Mouse (Mus musculus) gastrocnemius, postnatal 4 days (tissue): ENCODE data around the gene E130308A19Rik. TPM values are rescaled to one million over a fixed set of nuclear protein-coding genes. Genes with fewer than 3 reads are reported as not detected.

Experiments used
- DNase-seq, 2 experiments: peaks; one replicate each; pipeline ENCODE4 v3.0.0; 2021 to 2022; ENCODE audit warnings: low spot score in 2 of 2, mixed read lengths in 2 of 2
- total RNA-seq, 2 experiments: library from RNA; stranded (reverse); gene quantifications; 2 replicates each; pipeline ENCODE4 v1.2.3; 2021

Gene E130308A19Rik
- total RNA-seq, 2 experiments from 2014 or later: 8.1 to 8.6 TPM

- no peak for DNase-seq
Observed at GRCm38 (mm10) chr4:59681383-59681782, 55.4 kb downstream of the E130308A19Rik start.

- DNase-seq: no peak
Observed at GRCm38 (mm10) chr4:59682491-59682890, 56.5 kb downstream of the E130308A19Rik start.

- no peak for DNase-seq
Observed at GRCm38 (mm10) chr4:59682950-59683349, 56.9 kb downstream of the E130308A19Rik start.

GRCm38 (mm10) chr4:59684306-59684705, 58.3 kb downstream of the E130308A19Rik start:
- DNase-seq: no peak

GRCm38 (mm10) chr4:59686716-59687115, 60.7 kb downstream of the E130308A19Rik start:
- DNase-seq: no peak

GRCm38 (mm10) chr4:59689055-59689454, 63.0 kb downstream of the E130308A19Rik start:
- no peak for DNase-seq

GRCm38 (mm10) chr4:59690145-59690544, 64.1 kb downstream of the E130308A19Rik start:
- DNase-seq: no peak

- no peak for DNase-seq
Observed at GRCm38 (mm10) chr4:59696846-59697245, 70.8 kb downstream of the E130308A19Rik start.

GRCm38 (mm10) chr4:59697869-59698268, 71.9 kb downstream of the E130308A19Rik start:
- DNase-seq: no peak

- DNase-seq: no peak
Observed at GRCm38 (mm10) chr4:59699014-59699792, 73.2 kb downstream of the E130308A19Rik start.

GRCm38 (mm10) chr4:59709321-59709720, 83.3 kb downstream of the E130308A19Rik start:
- no peak for DNase-seq

- no peak for DNase-seq
Observed at GRCm38 (mm10) chr4:59710736-59711389, 84.9 kb downstream of the E130308A19Rik start.

- no peak for DNase-seq
Observed at GRCm38 (mm10) chr4:59712451-59712850, 86.4 kb downstream of the E130308A19Rik start.

- no peak for DNase-seq
Observed at GRCm38 (mm10) chr4:59712955-59713354, 86.9 kb downstream of the E130308A19Rik start.

- no peak for DNase-seq
Observed at GRCm38 (mm10) chr4:59714472-59714871, 88.5 kb downstream of the E130308A19Rik start.

- no peak for DNase-seq
Observed at GRCm38 (mm10) chr4:59714926-59715325, 88.9 kb downstream of the E130308A19Rik start.

GRCm38 (mm10) chr4:59715531-59715930, 89.5 kb downstream of the E130308A19Rik start:
- DNase-seq: no peak

GRCm38 (mm10) chr4:59717349-59717748, 91.3 kb downstream of the E130308A19Rik start:
- no peak for DNase-seq

GRCm38 (mm10) chr4:59718542-59718941, 92.5 kb downstream of the E130308A19Rik start:
- no peak for DNase-seq

GRCm38 (mm10) chr4:59719481-59720355, 93.7 kb downstream of the E130308A19Rik start:
- DNase-seq: no peak

GRCm38 (mm10) chr4:59721811-59722210, 95.8 kb downstream of the E130308A19Rik start:
- no peak for DNase-seq
